Mouse (Mus musculus): Measurements from ENCODE around the gene Gm3233. TPM values are rescaled to one million over a fixed set of nuclear protein-coding genes. Genes with fewer than 3 reads are reported as not detected.
"Not testable (repeated sequence)": the region's sequence is repeated elsewhere in the genome, so short reads cannot be mapped to it uniquely, and the experiment has no call there.

Gene Gm3233
- polyA plus RNA-seq, 1 experiment from 2014 or later, result not detected

- not testable (repeated sequence) for H3K36me3 ChIP-seq (replicated peaks); H3K4me2 ChIP-seq; ATAC-seq (ENCODE audit: low FRiP score); H3K9me3 ChIP-seq; H3K9ac ChIP-seq; H3K4me3 ChIP-seq (replicated peaks); H3K27me3 ChIP-seq; H3K27ac ChIP-seq; H3K4me1 ChIP-seq
- 38% methylated on average over 1 of the region's 1 CpGs for WGBS
Observed at GRCm38 (mm10) chr10:77771225-77771624, 11.7 kb upstream of the Gm3233 start, which contains the start of gene Gm3238. Gene Gm3238, minus strand, starts transcription at chr10:77771325.

- Histone ChIP-seq H3K4me2 (no peak overlapping the region), H3K9me3 (no peaks in the 10 kb centered on the region), H3K27ac (no peak overlapping the region), H3K27me3 (no peaks in the 10 kb centered on the region), H3K9ac (no peak overlapping the region), H3K36me3 (replicated peaks) (no peaks in the 10 kb centered on the region), H3K4me3 (replicated peaks) (no peak overlapping the region), H3K4me1 (no peaks in the 10 kb centered on the region)
- 77% methylated on average over 1 of the region's 1 CpGs for WGBS
- ATAC-seq (ENCODE audit: low FRiP score), result no peak
Observed at GRCm38 (mm10) chr10:77769727-77770126, 10.2 kb upstream of the Gm3233 start.

- no peak overlapping the region for H3K4me3 ChIP-seq (replicated peaks)
- no peaks in the 10 kb centered on the region for H3K9me3 ChIP-seq
- H3K27me3 ChIP-seq, result no peaks in the 10 kb centered on the region
- ATAC-seq (ENCODE audit: low FRiP score), result no peak
- no peak overlapping the region for H3K27ac ChIP-seq
- H3K9ac ChIP-seq, result no peak overlapping the region
- H3K36me3 ChIP-seq (replicated peaks), result no peaks in the 10 kb centered on the region
- no peak overlapping the region for H3K4me2 ChIP-seq
- no peaks in the 10 kb centered on the region for H3K4me1 ChIP-seq
Observed at GRCm38 (mm10) chr10:77753448-77753847, 6.0 kb downstream of the Gm3233 start.

GRCm38 (mm10) chr10:77752312-77752711 is 7.2 kb downstream of the Gm3233 start:
- not testable (repeated sequence) for H3K27me3 ChIP-seq; H3K9ac ChIP-seq; H3K27ac ChIP-seq; H3K4me2 ChIP-seq; H3K4me1 ChIP-seq; H3K4me3 ChIP-seq (replicated peaks); H3K36me3 ChIP-seq (replicated peaks); H3K9me3 ChIP-seq; ATAC-seq (ENCODE audit: low FRiP score)
- WGBS, result 67% methylated on average over 3 of the region's 3 CpGs

- H3K4me3 ChIP-seq (replicated peaks); H3K4me1 ChIP-seq; ATAC-seq (ENCODE audit: low FRiP score); H3K27ac ChIP-seq; H3K9ac ChIP-seq; H3K9me3 ChIP-seq; H3K27me3 ChIP-seq; H3K4me2 ChIP-seq; H3K36me3 ChIP-seq (replicated peaks): not testable (repeated sequence)
- WGBS, result 86% methylated on average over 1 of the region's 1 CpGs
Observed at GRCm38 (mm10) chr10:77751254-77751653, 8.2 kb downstream of the Gm3233 start, which contains the start of gene Gm9736. Gene Gm9736, minus strand, starts transcription at chr10:77751354.

- H3K27me3 ChIP-seq; H3K4me1 ChIP-seq; H3K36me3 ChIP-seq (replicated peaks); H3K4me2 ChIP-seq; ATAC-seq (ENCODE audit: low FRiP score); H3K9me3 ChIP-seq; H3K27ac ChIP-seq; H3K4me3 ChIP-seq (replicated peaks); H3K9ac ChIP-seq: not testable (repeated sequence)
- WGBS, result 83% methylated on average over 1 of the region's 1 CpGs
Observed at GRCm38 (mm10) chr10:77750686-77751085, 8.8 kb downstream of the Gm3233 start.

- H3K27ac ChIP-seq, result peak within 1 kb of the TSS; percentile 43; the same call in 1 of the 2 replicates
- not testable (repeated sequence) for H3K4me2 ChIP-seq; H3K36me3 ChIP-seq (replicated peaks); H3K4me3 ChIP-seq (replicated peaks); H3K9ac ChIP-seq; ATAC-seq (ENCODE audit: low FRiP score); H3K27me3 ChIP-seq; H3K9me3 ChIP-seq
- H3K4me1 ChIP-seq, result peaks cover 16% of the 10 kb centered on the region
- 59% methylated on average over 5 of the region's 5 CpGs for WGBS
Observed at GRCm38 (mm10) chr10:77741924-77742688, 17.4 kb downstream of the Gm3233 start, which contains the start of gene Gm18596. Gene Gm18596, minus strand, starts transcription at chr10:77742638.

GRCm38 (mm10) chr10:77738929-77739328 is 20.6 kb downstream of the Gm3233 start:
- H3K9ac ChIP-seq, result no peak overlapping the region
- no peaks in the 10 kb centered on the region for H3K9me3 ChIP-seq
- no peak overlapping the region for H3K4me2 ChIP-seq
- 93% methylated on average over 4 of the region's 4 CpGs for WGBS
- no peak for ATAC-seq (ENCODE audit: low FRiP score)
- H3K27me3 ChIP-seq, result no peaks in the 10 kb centered on the region
- H3K4me3 ChIP-seq (replicated peaks), result no peak overlapping the region
- H3K4me1 ChIP-seq, result peaks cover 17% of the 10 kb centered on the region
- no peaks in the 10 kb centered on the region for H3K36me3 ChIP-seq (replicated peaks)
- H3K27ac ChIP-seq, result no peak overlapping the region

- no peak overlapping the region for H3K4me2 ChIP-seq
- H3K27me3 ChIP-seq, result no peaks in the 10 kb centered on the region
- H3K4me1 ChIP-seq, result peaks cover 12% of the 10 kb centered on the region
- no peaks in the 10 kb centered on the region for H3K9me3 ChIP-seq
- H3K4me3 ChIP-seq (replicated peaks), result no peak overlapping the region
- WGBS, result 82% methylated on average over 1 of the region's 1 CpGs
- no peak for ATAC-seq (ENCODE audit: low FRiP score)
- no peak overlapping the region for H3K9ac ChIP-seq
- H3K27ac ChIP-seq, result no peak overlapping the region
- no peaks in the 10 kb centered on the region for H3K36me3 ChIP-seq (replicated peaks)
Observed at GRCm38 (mm10) chr10:77735928-77736327, 23.6 kb downstream of the Gm3233 start.

GRCm38 (mm10) chr10:77729241-77729640 is 30.2 kb downstream of the Gm3233 start:
- no peak overlapping the region for H3K9ac ChIP-seq
- H3K36me3 ChIP-seq (replicated peaks), result no peaks in the 10 kb centered on the region
- no peaks in the 10 kb centered on the region for H3K9me3 ChIP-seq
- no peaks in the 10 kb centered on the region for H3K4me1 ChIP-seq
- no peak overlapping the region for H3K4me3 ChIP-seq (replicated peaks)
- no peak overlapping the region for H3K27ac ChIP-seq
- WGBS, result 59% methylated on average over 4 of the region's 4 CpGs
- ATAC-seq (ENCODE audit: low FRiP score), result no peak
- H3K4me2 ChIP-seq, result no peak overlapping the region
- H3K27me3 ChIP-seq, result no peaks in the 10 kb centered on the region

- Histone ChIP-seq H3K27ac (no peak overlapping the region), H3K4me2 (no peak overlapping the region), H3K36me3 (replicated peaks) (no peaks in the 10 kb centered on the region), H3K9ac (no peak overlapping the region), H3K9me3 (no peaks in the 10 kb centered on the region), H3K4me3 (replicated peaks) (no peak overlapping the region), H3K4me1 (no peaks in the 10 kb centered on the region), H3K27me3 (no peaks in the 10 kb centered on the region)
- 63% methylated on average over 4 of the region's 4 CpGs for WGBS
- no peak for ATAC-seq (ENCODE audit: low FRiP score)
Observed at GRCm38 (mm10) chr10:77728280-77728679, 31.2 kb downstream of the Gm3233 start.

- H3K9ac ChIP-seq, result no peak within 1 kb of the TSS
- no peaks in the 10 kb centered on the region for H3K36me3 ChIP-seq (replicated peaks)
- no peak within 1 kb of the TSS for H3K4me2 ChIP-seq
- WGBS, result 32% methylated on average over 3 of the region's 3 CpGs
- H3K27me3 ChIP-seq, result no peaks in the 10 kb centered on the region
- no peaks in the 10 kb centered on the region for H3K4me1 ChIP-seq
- no peak for ATAC-seq (ENCODE audit: low FRiP score)
- H3K27ac ChIP-seq, result no peak within 1 kb of the TSS
- no peak within 1 kb of the TSS for H3K4me3 ChIP-seq (replicated peaks)
- H3K9me3 ChIP-seq, result no peaks in the 10 kb centered on the region
Observed at GRCm38 (mm10) chr10:77726186-77726585, 33.3 kb downstream of the Gm3233 start, which contains the start of gene Gm10100. Gene Gm10100, plus strand, starts transcription at chr10:77726486.

- ATAC-seq (ENCODE audit: low FRiP score), result no peak
- H3K4me3 ChIP-seq (replicated peaks), result no peak overlapping the region
- WGBS, result 76% methylated on average over 8 of the region's 8 CpGs
Observed at GRCm38 (mm10) chr10:77724855-77725254, 34.6 kb downstream of the Gm3233 start.

More at GRCm38 (mm10) chr10:77724855-77725254, 34.6 kb downstream of the Gm3233 start:
- Histone ChIP-seq H3K27ac (no peak overlapping the region), H3K36me3 (replicated peaks) (no peaks in the 10 kb centered on the region), H3K4me2 (no peak overlapping the region), H3K9me3 (0 out of 2 replicates have a peak, but pooled peaks cover 4% of the 10 kb centered on the region), H3K4me1 (no peaks in the 10 kb centered on the region), H3K27me3 (no peaks in the 10 kb centered on the region), H3K9ac (no peak overlapping the region)
